Mouse (Mus musculus) heart, embryonic 11.5 days (tissue): ENCODE results near the gene Nmu. TPM values are rescaled to one million over a fixed set of nuclear protein-coding genes. Genes with fewer than 3 reads are reported as not detected.

Experiments used
- ATAC-seq: fragments of 200-750 bp; cut with Nextera tagmentation; replicated peaks from 2 replicates; pipeline ENCODE4 v1.8.0; 2017; ENCODE audit warnings: moderate library complexity; ENCODE audit not compliant: insufficient number of reproducible peaks, low FRiP score, low TSS enrichment
- H3K27ac ChIP-seq: fragments of 300-500 bp; sonication (generic); 2 replicates; pipeline ENCODE4 v1.5.1; 2014; ENCODE audit warnings: mild to moderate bottlenecking, low read depth, low read length
- H3K27me3 ChIP-seq: fragments of 300-500 bp; sonication (generic); 2 replicates; pipeline ENCODE4 v1.6.1; 2014; ENCODE audit warnings: mild to moderate bottlenecking, low read length, mixed read lengths; ENCODE audit not compliant: control insufficient read depth, insufficient read depth
- H3K36me3 ChIP-seq: fragments of 300-500 bp; sonication (generic); 2 replicates; pipeline ENCODE4 v1.6.1; 2014; ENCODE audit warnings: mild to moderate bottlenecking, low read length, moderate library complexity, mixed read lengths; ENCODE audit not compliant: control insufficient read depth, insufficient read depth
- H3K4me1 ChIP-seq: fragments of 300-500 bp; sonication (generic); 2 replicates; pipeline ENCODE4 v1.6.1; 2014; ENCODE audit warnings: low read length; ENCODE audit not compliant: control insufficient read depth, insufficient read depth
- H3K4me2 ChIP-seq: fragments of 300-500 bp; sonication (generic); 2 replicates; pipeline ENCODE4 v1.6.1; 2014; ENCODE audit warnings: mild to moderate bottlenecking, moderate library complexity
- H3K4me3 ChIP-seq: fragments of 300-500 bp; sonication (generic); 2 replicates; pipeline ENCODE4 v1.5.1; 2014; ENCODE audit warnings: low read depth, low read length
- H3K9ac ChIP-seq: fragments of 300-500 bp; sonication (generic); 2 replicates; pipeline ENCODE4 v1.6.1; 2014; ENCODE audit warnings: mild to moderate bottlenecking, low read depth, low read length, moderate library complexity
- H3K9me3 ChIP-seq: fragments of 300-500 bp; sonication (generic); replicated peaks from 2 replicates; pipeline ENCODE4 v1.6.1; 2016; ENCODE audit warnings: low read length; ENCODE audit not compliant: control insufficient read depth
- WGBS: fragments of 180-500 bp; shearing (Covaris S2); extraction: QIAGEN DNeasy Blood & Tissue Kit; methylation state at CpG from one replicate; pipeline ENCODE4 v1.1.7; 2014; ENCODE audit not compliant: insufficient replicate concordance; 5-methylcytosine and 5-hydroxymethylcytosine counted together
- polyA plus RNA-seq: library from polyadenylated mRNA; unstranded; fragments of >200 nt; fragmentation: Nextera tagmentation; extraction: Ambion mirVana; gene quantifications from 2 replicates; pipeline ENCODE4 v1.2.1, GENCODE M21; 2014

The Nmu gene
- polyA plus RNA-seq, 1 experiment from 2014 or later, result not detected

- no peak overlapping the region for H3K9ac ChIP-seq
- no peak overlapping the region for H3K27ac ChIP-seq
- no peak overlapping the region for H3K4me3 ChIP-seq
- no peak for ATAC-seq
- H3K9me3 ChIP-seq, result no peaks in the 10 kb centered on the region
- WGBS, result 67% methylated on average over 8 of the region's 8 CpGs
- H3K27me3 ChIP-seq, result peaks cover 5% of the 10 kb centered on the region
- no peak overlapping the region for H3K4me2 ChIP-seq
- no peaks in the 10 kb centered on the region for H3K36me3 ChIP-seq
- H3K4me1 ChIP-seq, result no peaks in the 10 kb centered on the region
Measured at GRCm38 (mm10) chr5:76369215-76369840, 5.7 kb upstream of the Nmu start.

- Histone ChIP-seq H3K27me3 (peaks cover 17% of the 10 kb centered on the region), H3K4me1 (no peaks in the 10 kb centered on the region), H3K9ac (no peak overlapping the region), H3K4me3 (no peak overlapping the region), H3K9me3 (no peaks in the 10 kb centered on the region), H3K4me2 (no peak overlapping the region), H3K27ac (no peak overlapping the region), H3K36me3 (no peaks in the 10 kb centered on the region)
- WGBS, result 57% methylated on average over 5 of the region's 5 CpGs
- no peak for ATAC-seq
Measured at GRCm38 (mm10) chr5:76365406-76365805, 1.8 kb upstream of the Nmu start.

DNA sequence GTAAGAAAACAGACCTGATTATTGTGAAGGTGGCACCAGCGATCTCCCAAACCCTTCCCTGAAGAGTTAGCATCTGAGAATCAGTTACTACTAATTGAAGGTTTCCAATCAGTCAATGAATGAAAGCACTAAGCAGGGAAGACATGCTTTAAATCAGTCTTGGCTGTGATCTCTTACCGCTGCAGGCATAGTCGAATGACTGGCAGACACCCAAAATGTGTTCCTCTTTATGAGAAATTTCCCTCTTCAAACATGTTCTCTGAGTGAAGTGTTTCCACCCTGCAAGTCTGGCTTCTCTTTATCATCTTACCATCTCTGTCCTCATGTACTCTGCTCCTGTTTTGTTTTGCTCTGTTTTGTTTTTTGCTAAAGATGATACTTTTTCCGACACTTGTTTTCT lies 2.8 kb downstream of the Nmu start:
- Histone ChIP-seq H3K4me2 (no peak overlapping the region), H3K4me3 (no peak overlapping the region), H3K27me3 (peaks cover 17% of the 10 kb centered on the region), H3K27ac (no peak overlapping the region), H3K9ac (no peak overlapping the region), H3K9me3 (no peaks in the 10 kb centered on the region), H3K4me1 (no peaks in the 10 kb centered on the region), H3K36me3 (no peaks in the 10 kb centered on the region)
- ATAC-seq, result no peak
- 79% methylated on average over 4 of the region's 4 CpGs for WGBS

DNA sequence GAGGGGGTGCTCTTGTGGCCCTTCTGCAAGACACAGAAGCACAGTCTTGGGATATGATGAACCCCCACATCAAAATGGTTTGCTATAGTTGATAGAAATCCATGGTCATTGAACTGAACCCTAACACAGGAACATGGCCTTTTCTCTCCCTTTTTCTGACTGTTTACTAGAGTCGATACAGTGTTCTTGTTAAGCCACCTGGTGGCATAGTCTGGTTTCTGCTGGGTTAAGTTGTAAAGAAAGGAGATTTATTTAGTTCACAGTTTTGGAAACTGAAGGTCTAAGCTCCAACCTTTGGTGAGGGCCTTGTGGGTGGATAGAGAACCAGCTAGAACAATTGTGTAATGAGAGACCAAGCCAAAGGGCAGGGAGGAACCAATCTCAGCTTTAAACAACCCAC lies 3.5 kb downstream of the Nmu start:
- no peaks in the 10 kb centered on the region for H3K36me3 ChIP-seq
- no peaks in the 10 kb centered on the region for H3K4me1 ChIP-seq
- 74% methylated on average over 1 of the region's 1 CpGs for WGBS
- no peak overlapping the region for H3K4me3 ChIP-seq
- no peak overlapping the region for H3K9ac ChIP-seq
- H3K9me3 ChIP-seq, result no peaks in the 10 kb centered on the region
- H3K4me2 ChIP-seq, result no peak overlapping the region
- no peak for ATAC-seq
- no peak overlapping the region for H3K27ac ChIP-seq
- peaks cover 16% of the 10 kb centered on the region for H3K27me3 ChIP-seq

DNA sequence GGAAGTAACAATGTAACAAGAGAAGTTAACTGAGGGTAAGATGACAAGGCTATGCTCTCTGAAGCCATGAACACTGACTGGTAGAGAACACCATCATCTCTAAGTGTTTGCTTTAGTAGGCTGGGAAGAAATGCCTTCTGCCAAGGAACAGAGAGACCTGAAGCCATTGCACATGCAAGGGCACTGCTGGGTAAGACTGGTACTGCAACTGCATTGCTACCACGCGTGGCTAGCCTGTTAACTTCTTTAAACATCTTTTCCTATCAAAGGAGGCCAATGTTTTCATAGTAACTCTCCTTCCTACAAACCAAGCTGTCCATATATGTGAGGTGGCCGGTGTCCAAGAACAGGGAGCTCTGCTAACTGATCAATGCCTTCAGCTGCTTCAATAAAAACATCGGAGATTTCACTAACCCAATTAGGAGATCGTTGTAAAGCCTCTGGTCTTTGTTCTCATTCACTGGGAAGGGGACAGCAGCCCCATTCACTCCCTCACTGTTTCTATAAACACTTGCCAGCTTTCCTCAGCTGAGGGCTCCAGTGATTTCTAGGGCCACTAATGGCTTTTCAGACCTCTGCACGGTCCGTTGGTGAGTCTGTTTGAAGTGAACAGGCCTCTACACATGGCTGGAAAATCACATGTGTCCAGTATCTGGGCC lies 11.5 kb downstream of the Nmu start:
- H3K4me1 ChIP-seq, result no peaks in the 10 kb centered on the region
- H3K4me3 ChIP-seq, result no peak overlapping the region
- H3K9me3 ChIP-seq, result no peaks in the 10 kb centered on the region
- no peak for ATAC-seq
- no peaks in the 10 kb centered on the region for H3K36me3 ChIP-seq
- no peak overlapping the region for H3K9ac ChIP-seq
- no peak overlapping the region for H3K4me2 ChIP-seq
- no peak overlapping the region for H3K27ac ChIP-seq
- H3K27me3 ChIP-seq, result no peaks in the 10 kb centered on the region
- 76% methylated on average over 7 of the region's 7 CpGs for WGBS

GRCm38 (mm10) chr5:76351537-76351936 lies 12.1 kb downstream of the Nmu start:
- Histone ChIP-seq H3K4me1 (no peaks in the 10 kb centered on the region), H3K36me3 (no peaks in the 10 kb centered on the region), H3K27ac (no peak overlapping the region), H3K4me3 (no peak overlapping the region), H3K9me3 (no peaks in the 10 kb centered on the region), H3K4me2 (no peak overlapping the region), H3K27me3 (no peaks in the 10 kb centered on the region), H3K9ac (no peak overlapping the region)
- ATAC-seq, result no peak
- 68% methylated on average over 5 of the region's 5 CpGs for WGBS

- H3K4me1 ChIP-seq, result no peaks in the 10 kb centered on the region
- ATAC-seq, result no peak
- H3K4me2 ChIP-seq, result no peak overlapping the region
- H3K4me3 ChIP-seq, result no peak overlapping the region
- H3K9me3 ChIP-seq, result no peaks in the 10 kb centered on the region
- H3K27me3 ChIP-seq, result no peaks in the 10 kb centered on the region
- H3K36me3 ChIP-seq, result no peaks in the 10 kb centered on the region
- no peak overlapping the region for H3K9ac ChIP-seq
- H3K27ac ChIP-seq, result no peak overlapping the region
- 68% methylated on average over 2 of the region's 2 CpGs for WGBS
Measured at GRCm38 (mm10) chr5:76346137-76346536, 17.5 kb downstream of the Nmu start.

GRCm38 (mm10) chr5:76340931-76341330 lies 22.7 kb downstream of the Nmu start:
- Histone ChIP-seq H3K9ac (no peak overlapping the region), H3K4me3 (no peak overlapping the region), H3K27ac (no peak overlapping the region), H3K36me3 (no peaks in the 10 kb centered on the region), H3K4me2 (no peak overlapping the region), H3K27me3 (no peaks in the 10 kb centered on the region), H3K4me1 (no peaks in the 10 kb centered on the region), H3K9me3 (no peaks in the 10 kb centered on the region)
- ATAC-seq, result no peak
- WGBS, result 56% methylated on average over 2 of the region's 2 CpGs

DNA sequence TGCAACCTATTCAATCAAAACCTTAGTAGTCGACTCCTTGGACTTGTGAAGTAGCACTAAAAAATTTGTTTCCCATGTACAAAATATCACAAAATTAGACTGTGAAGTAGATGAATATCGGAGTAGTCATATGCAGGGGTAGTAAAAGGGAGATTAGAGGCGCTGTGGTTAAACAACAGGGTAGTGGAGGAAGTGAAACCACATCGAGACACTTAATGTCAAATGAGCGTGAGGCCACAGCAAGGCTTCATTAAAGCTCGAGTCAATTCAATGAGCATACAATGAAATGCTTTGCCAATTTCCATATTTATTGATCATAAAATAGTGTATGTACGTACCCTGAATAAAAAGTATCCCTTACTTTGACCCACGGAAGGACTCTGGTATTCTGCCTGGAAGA lies 26.5 kb downstream of the Nmu start:
- WGBS, result 76% methylated on average over 8 of the region's 8 CpGs
- no peak for ATAC-seq
- Histone ChIP-seq H3K27me3 (no peaks in the 10 kb centered on the region), H3K4me1 (no peaks in the 10 kb centered on the region), H3K36me3 (no peaks in the 10 kb centered on the region), H3K4me3 (no peak overlapping the region), H3K4me2 (no peak overlapping the region), H3K9me3 (no peaks in the 10 kb centered on the region), H3K9ac (no peak overlapping the region), H3K27ac (no peak overlapping the region)
